In genomic region chr4:124656854-124657650, GRCm38 (mm10) we compare ENCODE assay signal across 7 mouse cellular contexts. TPM values are rescaled to one million over a fixed set of nuclear protein-coding genes. Genes with fewer than 3 reads are reported as not detected.
DNase-seq lines count a peak whose midpoint lies in the region; ATAC-seq lines count a peak whose summit lies in the region.

No protein-coding gene starts in this region.

- peak; percentile 96 for ATAC-seq in embryonic facial prominence, embryonic 14.5 days (ENCODE audit: low read depth)
- peak; percentile 85 for ATAC-seq in limb, embryonic 12.5 days (ENCODE audit: insufficient number of reproducible peaks, insufficient read depth, low FRiP score, low TSS enrichment, low read depth)
- ATAC-seq in midbrain, embryonic 13.5 days: peak; percentile 92

- peaks cover 16% of the 10 kb centered on the region for H3K4me1 ChIP-seq in embryonic facial prominence, embryonic 14.5 days (ENCODE audit: control insufficient read depth, insufficient read depth, low read length)
- peaks cover 42% of the 10 kb centered on the region for H3K4me1 ChIP-seq in limb, embryonic 12.5 days (replicated peaks)
- H3K4me1 ChIP-seq in midbrain, embryonic 13.5 days (replicated peaks): peaks cover 76% of the 10 kb centered on the region

- H3K9me3 ChIP-seq in embryonic facial prominence, embryonic 14.5 days (ENCODE audit: control insufficient read depth, low read length): no peaks in the 10 kb centered on the region
- H3K9me3 ChIP-seq in limb, embryonic 12.5 days: no peaks in the 10 kb centered on the region
- no peaks in the 10 kb centered on the region for H3K9me3 ChIP-seq in midbrain, embryonic 13.5 days

- peak overlapping the region; percentile 55 for H3K9ac ChIP-seq in embryonic facial prominence, embryonic 14.5 days (ENCODE audit: low read depth, low read length)
- H3K9ac ChIP-seq in limb, embryonic 12.5 days (replicated peaks): peak overlapping the region; percentile 54
- peak overlapping the region; percentile 79 for H3K9ac ChIP-seq in midbrain, embryonic 13.5 days (replicated peaks)

- H3K27me3 ChIP-seq in embryonic facial prominence, embryonic 14.5 days (replicated peaks; ENCODE audit: control insufficient read depth, insufficient read depth, low read length): peaks cover 80% of the 10 kb centered on the region
- H3K27me3 ChIP-seq in limb, embryonic 12.5 days: peaks cover 93% of the 10 kb centered on the region
- H3K27me3 ChIP-seq in midbrain, embryonic 13.5 days: peaks cover 69% of the 10 kb centered on the region

- peak overlapping the region; percentile 61 for H3K4me3 ChIP-seq in embryonic facial prominence, embryonic 14.5 days (ENCODE audit: low read depth, low read length)
- peak overlapping the region; percentile 62 for H3K4me3 ChIP-seq in limb, embryonic 12.5 days (replicated peaks)
- H3K4me3 ChIP-seq in midbrain, embryonic 13.5 days (replicated peaks): peak overlapping the region; percentile 67

- DNase-seq in brain, adult 2 months (ENCODE audit: low read depth, low spot score): peak; percentile 90
- peak; percentile 95 for DNase-seq in embryonic facial prominence, embryonic 14.5 days (ENCODE audit: low spot score)
- peak; percentile 73 to 77 for DNase-seq in heart, adult 9 months (ENCODE audit: low spot score in 2 of 2)
- DNase-seq in kidney, adult 9 months: peak; percentile 48
- DNase-seq in spleen, postnatal 10 days (ENCODE audit: low spot score in 2 of 2): peak; percentile 26 to 52

- peak overlapping the region; percentile 98 for H3K4me2 ChIP-seq in embryonic facial prominence, embryonic 14.5 days (ENCODE audit: low read depth, low read length)
- H3K4me2 ChIP-seq in limb, embryonic 12.5 days: peak overlapping the region; percentile 96
- H3K4me2 ChIP-seq in midbrain, embryonic 13.5 days (replicated peaks): peak overlapping the region; percentile 87

- 2% methylated on average over 24 of the region's 92 CpGs for WGBS in embryonic facial prominence, embryonic 14.5 days
- under 1% methylated on average over 88 of the region's 92 CpGs for WGBS in limb, embryonic 12.5 days
- under 1% methylated on average over 75 of the region's 92 CpGs for WGBS in midbrain, embryonic 13.5 days

- no peaks in the 10 kb centered on the region for H3K36me3 ChIP-seq in embryonic facial prominence, embryonic 14.5 days (ENCODE audit: control insufficient read depth, insufficient read depth, low read length)
- H3K36me3 ChIP-seq in limb, embryonic 12.5 days: no peaks in the 10 kb centered on the region
- no peaks in the 10 kb centered on the region for H3K36me3 ChIP-seq in midbrain, embryonic 13.5 days

- H3K27ac ChIP-seq in embryonic facial prominence, embryonic 14.5 days (replicated peaks; ENCODE audit: low read depth, low read length): no peak overlapping the region
- no peak overlapping the region for H3K27ac ChIP-seq in limb, embryonic 12.5 days
- H3K27ac ChIP-seq in midbrain, embryonic 13.5 days: peak overlapping the region; percentile 73

RNA-seq across cellular contexts. Expression of gene Pou3f1, which starts 0.4 kb away (rescaled TPM):
- 1.2 and 1.7 TPM in 2 replicates for polyA plus RNA-seq in embryonic facial prominence, embryonic 14.5 days (2014; fragmentation: Nextera tagmentation; extraction: Ambion mirVana)
- 1.0 and 1.2 TPM in 2 replicates for polyA plus RNA-seq in limb, embryonic 12.5 days (2016; fragmentation: Nextera tagmentation; extraction: Ambion mirVana)
- 14.2 and 19.3 TPM in 2 replicates for polyA plus RNA-seq in midbrain, embryonic 13.5 days (2015; fragmentation: Nextera tagmentation; extraction: Ambion mirVana)

RNA-seq across cellular contexts. Expression of gene Utp11, which starts 36.3 kb away (rescaled TPM):
- 58.6 and 62.7 TPM in 2 replicates for polyA plus RNA-seq in embryonic facial prominence, embryonic 14.5 days (2014; fragmentation: Nextera tagmentation; extraction: Ambion mirVana)
- 82.6 and 86.4 TPM in 2 replicates for polyA plus RNA-seq in limb, embryonic 12.5 days (2016; fragmentation: Nextera tagmentation; extraction: Ambion mirVana)
- polyA plus RNA-seq in midbrain, embryonic 13.5 days (2015; fragmentation: Nextera tagmentation; extraction: Ambion mirVana): 48.3 and 51.1 TPM in 2 replicates

RNA-seq across cellular contexts. Expression of gene Fhl3, which starts 43.4 kb away (rescaled TPM):
- 15.7 and 18.2 TPM in 2 replicates for polyA plus RNA-seq in embryonic facial prominence, embryonic 14.5 days (2014; fragmentation: Nextera tagmentation; extraction: Ambion mirVana)
- 7.3 and 10.9 TPM in 2 replicates for polyA plus RNA-seq in limb, embryonic 12.5 days (2016; fragmentation: Nextera tagmentation; extraction: Ambion mirVana)
- 2.8 and 3.0 TPM in 2 replicates for polyA plus RNA-seq in midbrain, embryonic 13.5 days (2015; fragmentation: Nextera tagmentation; extraction: Ambion mirVana)

RNA-seq across cellular contexts. Expression of gene 3100002H09Rik, which starts 46.4 kb away (rescaled TPM):
- 0.47 TPM in 1 of 2 replicates, not detected in the other for polyA plus RNA-seq in embryonic facial prominence, embryonic 14.5 days (2014; fragmentation: Nextera tagmentation; extraction: Ambion mirVana)
- not detected in 2 replicates for polyA plus RNA-seq in limb, embryonic 12.5 days (2016; fragmentation: Nextera tagmentation; extraction: Ambion mirVana)
- 0.79 and 1.1 TPM in 2 replicates for polyA plus RNA-seq in midbrain, embryonic 13.5 days (2015; fragmentation: Nextera tagmentation; extraction: Ambion mirVana)

RNA-seq across cellular contexts. Expression of gene Sf3a3, which starts 57.5 kb away (rescaled TPM):
- polyA plus RNA-seq in embryonic facial prominence, embryonic 14.5 days (2014; fragmentation: Nextera tagmentation; extraction: Ambion mirVana): 110 and 118 TPM in 2 replicates
- 221 and 223 TPM in 2 replicates for polyA plus RNA-seq in limb, embryonic 12.5 days (2016; fragmentation: Nextera tagmentation; extraction: Ambion mirVana)
- polyA plus RNA-seq in midbrain, embryonic 13.5 days (2015; fragmentation: Nextera tagmentation; extraction: Ambion mirVana): 147 and 153 TPM in 2 replicates

Comparison
In these comparisons a context has a peak if more than half of its experiments do, and no peak if none do; other contexts are left out.
1. DNase-seq: peak in every context shown above with its lines; median percentile 95 in embryonic facial prominence, embryonic 14.5 days; 90 in brain, adult 2 months; 75 in heart, adult 9 months; 48 in kidney, adult 9 months; 39 in spleen, postnatal 10 days.